Mouse (Mus musculus): ENCODE measurements around the gene 9230112D13Rik. TPM values are rescaled to one million over a fixed set of nuclear protein-coding genes. Genes with fewer than 3 reads are reported as not detected.
A peak's percentile ranks its signal among the peaks of the same experiment; 100 is the strongest.

Gene 9230112D13Rik
- polyA plus RNA-seq, 2 experiments, result not detected

- 78% methylated on average over 4 of the region's 4 CpGs for WGBS
Observed at GRCm38 (mm10) chr14:34568626-34569025, 46.0 kb upstream of the 9230112D13Rik start.

GRCm38 (mm10) chr14:34567697-34568096 lies 45.1 kb upstream of the 9230112D13Rik start:
- H3K9ac ChIP-seq (ENCODE audit: low read depth, low read length, severe bottlenecking), result 0 out of 2 replicates have a peak overlapping the region, but pooled peaks have one; percentile 16
- no peak overlapping the region for H3K4me3 ChIP-seq (replicated peaks; ENCODE audit: low read length)
- H3K36me3 ChIP-seq (ENCODE audit: control insufficient read depth, insufficient read depth, low read length), result no peaks in the 10 kb centered on the region
- no peak for DNase-seq (ENCODE audit: low spot score)
- H3K9me3 ChIP-seq (ENCODE audit: control insufficient read depth, low read length), result no peaks in the 10 kb centered on the region
- no peak overlapping the region for H3K4me2 ChIP-seq (replicated peaks; ENCODE audit: low read depth, low read length, severe bottlenecking)
- 13% methylated on average over 5 of the region's 5 CpGs for WGBS
- TF ChIP-seq POLR2A (IDR thresholded peaks at IDR 0.05; ENCODE audit: borderline replicate concordance, extremely low read depth, insufficient read depth, insufficient read length), result no peak
- ATAC-seq (ENCODE audit: low FRiP score, low read depth), result no peak
- H3K4me1 ChIP-seq (ENCODE audit: control insufficient read depth, insufficient read depth, low read length), result peaks cover 44% of the 10 kb centered on the region
- peak overlapping the region; percentile 52; the same call in 1 of the 2 replicates for H3K27ac ChIP-seq (replicated peaks; ENCODE audit: low read depth, low read length)
- H3K27me3 ChIP-seq (ENCODE audit: control insufficient read depth, insufficient read depth, low read length), result no peaks in the 10 kb centered on the region

More at GRCm38 (mm10) chr14:34568626-34569025, 46.0 kb upstream of the 9230112D13Rik start:
- Histone ChIP-seq H3K27ac (replicated peaks; ENCODE audit: low read depth, low read length) (no peak overlapping the region), H3K4me2 (replicated peaks; ENCODE audit: low read depth, low read length, severe bottlenecking) (no peak overlapping the region), H3K9me3 (ENCODE audit: control insufficient read depth, low read length) (no peaks in the 10 kb centered on the region), H3K4me1 (ENCODE audit: control insufficient read depth, insufficient read depth, low read length) (peaks cover 48% of the 10 kb centered on the region), H3K27me3 (ENCODE audit: control insufficient read depth, insufficient read depth, low read length) (no peaks in the 10 kb centered on the region), H3K4me3 (replicated peaks; ENCODE audit: low read length) (no peak overlapping the region), H3K9ac (ENCODE audit: low read depth, low read length, severe bottlenecking) (no peak overlapping the region), H3K36me3 (ENCODE audit: control insufficient read depth, insufficient read depth, low read length) (no peaks in the 10 kb centered on the region)
- DNase-seq (ENCODE audit: low spot score) (no peak), ATAC-seq (ENCODE audit: low FRiP score, low read depth) (no peak)
- no peak for TF ChIP-seq POLR2A (IDR thresholded peaks at IDR 0.05; ENCODE audit: borderline replicate concordance, extremely low read depth, insufficient read depth, insufficient read length)

GRCm38 (mm10) chr14:34566530-34566929 lies 43.9 kb upstream of the 9230112D13Rik start:
- ATAC-seq (ENCODE audit: low FRiP score, low read depth), result no peak

GRCm38 (mm10) chr14:34565711-34566110 lies 43.1 kb upstream of the 9230112D13Rik start:
- Histone ChIP-seq H3K9me3 (ENCODE audit: control insufficient read depth, low read length) (no peaks in the 10 kb centered on the region), H3K4me2 (replicated peaks; ENCODE audit: low read depth, low read length, severe bottlenecking) (no peak overlapping the region), H3K27me3 (ENCODE audit: control insufficient read depth, insufficient read depth, low read length) (no peaks in the 10 kb centered on the region), H3K4me1 (ENCODE audit: control insufficient read depth, insufficient read depth, low read length) (peaks cover 53% of the 10 kb centered on the region), H3K4me3 (replicated peaks; ENCODE audit: low read length) (no peak overlapping the region), H3K9ac (ENCODE audit: low read depth, low read length, severe bottlenecking) (no peak overlapping the region), H3K27ac (replicated peaks; ENCODE audit: low read depth, low read length) (no peak overlapping the region), H3K36me3 (ENCODE audit: control insufficient read depth, insufficient read depth, low read length) (no peaks in the 10 kb centered on the region)
- 60% methylated on average over 17 of the region's 17 CpGs for WGBS
- ATAC-seq (ENCODE audit: low FRiP score, low read depth) (no peak), DNase-seq (ENCODE audit: low spot score) (peak; percentile 75)
- no peak for TF ChIP-seq POLR2A (IDR thresholded peaks at IDR 0.05; ENCODE audit: borderline replicate concordance, extremely low read depth, insufficient read depth, insufficient read length)

More at GRCm38 (mm10) chr14:34566530-34566929, 43.9 kb upstream of the 9230112D13Rik start:
- no peak overlapping the region for H3K9ac ChIP-seq (ENCODE audit: low read depth, low read length, severe bottlenecking)
- DNase-seq (ENCODE audit: low spot score), result no peak
- peaks cover 53% of the 10 kb centered on the region for H3K4me1 ChIP-seq (ENCODE audit: control insufficient read depth, insufficient read depth, low read length)
- H3K36me3 ChIP-seq (ENCODE audit: control insufficient read depth, insufficient read depth, low read length), result no peaks in the 10 kb centered on the region
- H3K4me3 ChIP-seq (replicated peaks; ENCODE audit: low read length), result no peak overlapping the region
- no peak for TF ChIP-seq POLR2A (IDR thresholded peaks at IDR 0.05; ENCODE audit: borderline replicate concordance, extremely low read depth, insufficient read depth, insufficient read length)
- H3K27me3 ChIP-seq (ENCODE audit: control insufficient read depth, insufficient read depth, low read length), result no peaks in the 10 kb centered on the region
- no peak overlapping the region for H3K4me2 ChIP-seq (replicated peaks; ENCODE audit: low read depth, low read length, severe bottlenecking)
- no peaks in the 10 kb centered on the region for H3K9me3 ChIP-seq (ENCODE audit: control insufficient read depth, low read length)
- 91% methylated on average over 7 of the region's 7 CpGs for WGBS
- no peak overlapping the region for H3K27ac ChIP-seq (replicated peaks; ENCODE audit: low read depth, low read length)

GRCm38 (mm10) chr14:34564646-34565045 lies 42.0 kb upstream of the 9230112D13Rik start:
- Histone ChIP-seq H3K27ac (replicated peaks; ENCODE audit: low read depth, low read length) (no peak overlapping the region), H3K27me3 (ENCODE audit: control insufficient read depth, insufficient read depth, low read length) (no peaks in the 10 kb centered on the region), H3K9ac (ENCODE audit: low read depth, low read length, severe bottlenecking) (no peak overlapping the region), H3K4me2 (replicated peaks; ENCODE audit: low read depth, low read length, severe bottlenecking) (no peak overlapping the region), H3K9me3 (ENCODE audit: control insufficient read depth, low read length) (no peaks in the 10 kb centered on the region), H3K36me3 (ENCODE audit: control insufficient read depth, insufficient read depth, low read length) (no peaks in the 10 kb centered on the region), H3K4me3 (replicated peaks; ENCODE audit: low read length) (no peak overlapping the region), H3K4me1 (ENCODE audit: control insufficient read depth, insufficient read depth, low read length) (peaks cover 53% of the 10 kb centered on the region)
- WGBS, result 72% methylated on average over 5 of the region's 5 CpGs
- no peak for TF ChIP-seq POLR2A (IDR thresholded peaks at IDR 0.05; ENCODE audit: borderline replicate concordance, extremely low read depth, insufficient read depth, insufficient read length)
- ATAC-seq (ENCODE audit: low FRiP score, low read depth) (no peak), DNase-seq (ENCODE audit: low spot score) (no peak)
